Mouse (Mus musculus): ENCODE measurements around the gene Abca13.

Gene Abca13

DNA sequence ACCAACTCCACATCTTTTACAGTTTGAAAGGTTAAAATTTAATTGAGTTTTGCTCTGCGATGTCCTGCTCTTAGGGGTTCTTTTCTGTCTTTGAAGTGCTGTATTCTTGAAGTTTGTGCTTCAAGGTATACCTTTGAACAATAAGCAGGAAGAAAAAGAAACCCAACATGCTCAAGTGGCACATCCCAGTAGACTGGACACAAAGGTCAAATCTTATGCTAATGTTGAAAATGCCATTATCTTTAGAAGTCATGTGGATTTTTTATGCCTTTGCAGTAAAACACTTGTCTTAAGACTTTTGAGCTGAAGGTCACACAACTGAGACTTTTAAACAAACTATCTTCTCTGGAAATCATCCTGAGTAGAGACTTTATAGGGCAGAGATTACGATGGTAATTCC is 493.2 kb downstream of the Abca13 start:
- no peak for DNase-seq (ENCODE audit: low read depth)

DNA sequence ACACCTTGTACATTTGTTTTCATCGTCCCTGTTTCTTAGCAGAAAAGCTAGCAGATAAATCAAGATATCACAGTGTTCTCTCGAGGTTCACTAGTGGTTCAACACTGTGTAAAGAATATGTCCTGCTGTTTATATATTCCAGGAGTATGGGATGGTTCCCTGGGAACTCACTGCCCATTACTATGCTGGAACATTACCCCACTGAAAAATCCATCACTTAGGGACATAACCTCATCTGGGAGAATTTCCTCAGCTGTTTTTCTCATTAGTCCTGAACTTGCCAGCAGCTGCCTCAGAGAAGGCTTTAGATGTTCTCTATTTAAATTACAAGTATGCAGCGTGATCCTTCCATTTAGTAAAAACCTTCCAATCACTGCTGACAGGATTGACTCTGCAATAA is 513.4 kb downstream of the Abca13 start:
- DNase-seq (ENCODE audit: low read depth) = no peak

DNA sequence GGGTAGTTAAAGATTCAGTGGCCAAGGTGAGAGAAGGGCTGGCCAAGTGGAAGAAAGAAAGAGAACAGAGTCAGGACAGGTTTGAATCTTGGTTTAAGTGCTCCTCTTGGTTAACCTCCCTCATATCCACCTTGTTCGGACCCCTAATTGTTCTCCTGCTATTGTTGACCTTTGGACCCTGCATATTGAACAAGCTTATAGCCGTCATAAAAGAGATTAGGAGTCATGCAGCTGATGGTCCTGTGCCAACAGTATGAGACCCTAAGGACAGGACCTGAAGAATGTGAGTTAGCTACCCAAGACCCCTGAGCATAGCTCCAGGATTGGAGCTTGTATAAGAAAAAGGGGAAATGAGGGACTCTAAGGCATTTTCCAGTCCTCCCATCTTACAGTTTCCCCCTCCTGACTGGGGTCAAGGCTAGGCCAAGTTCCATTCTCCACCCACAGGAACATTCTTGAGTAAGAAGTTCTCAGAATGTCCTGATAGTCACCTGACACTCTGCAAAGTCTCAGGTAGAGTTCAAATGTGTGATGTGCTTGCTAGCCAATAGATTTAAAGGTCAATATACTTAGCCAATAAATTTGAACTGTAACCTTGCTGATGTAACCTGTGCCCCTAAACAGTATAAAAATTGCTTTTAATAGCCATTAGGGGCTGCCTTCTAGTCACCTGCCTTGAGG is 536.2 kb downstream of the Abca13 start:
- DNase-seq (ENCODE audit: low read depth) = no peak

- DNase-seq (ENCODE audit: low read depth) = no peak
Observed at GRCm38 (mm10) chr11:9731300-9731699, 539.6 kb downstream of the Abca13 start.
